9 mouse cellular contexts compared by ENCODE assay signal in the genomic region with DNA sequence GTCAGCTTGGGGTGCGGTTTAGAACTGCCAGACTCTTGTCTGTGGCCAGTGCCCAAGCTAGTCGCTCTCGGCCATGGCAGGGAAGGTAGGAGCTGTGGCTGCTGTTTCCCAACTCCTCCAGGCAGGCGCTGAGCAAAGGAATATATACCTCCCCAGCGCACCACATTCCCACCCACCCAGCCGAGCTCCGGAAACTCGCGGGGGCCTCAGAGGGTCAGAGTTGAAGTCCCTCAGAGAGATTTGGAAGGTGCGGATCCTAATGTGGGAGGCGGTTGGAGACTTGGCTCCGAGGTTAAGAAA. TPM values are rescaled to one million over a fixed set of nuclear protein-coding genes. Genes with fewer than 3 reads are reported as not detected.
DNase-seq lines count a peak whose midpoint lies in the region; ATAC-seq and TF ChIP-seq lines count a peak whose summit lies in the region.
"Had no signal": no experiment of that assay in that cellular context is flagged by ENCODE, and none has a peak within 500 bp of the region (broad histone marks: within the 10 kb centered on the region; RNA-seq: fewer than 3 reads in every experiment).

No protein-coding gene starts in this region.

- ATAC-seq in embryonic facial prominence, embryonic 14.5 days (ENCODE audit: low read depth): no peak
- no peak for ATAC-seq in intestine, embryonic 14.5 days (replicated peaks; ENCODE audit: low FRiP score, low TSS enrichment, low read depth)
- no peak for ATAC-seq in neural tube, embryonic 12.5 days (ENCODE audit: low FRiP score, low read depth)

- H3K9me3 ChIP-seq in embryonic facial prominence, embryonic 14.5 days (ENCODE audit: control insufficient read depth, low read length): no peaks in the 10 kb centered on the region
- no peaks in the 10 kb centered on the region for H3K9me3 ChIP-seq in intestine, embryonic 14.5 days (ENCODE audit: control insufficient read depth, low read length)
- H3K9me3 ChIP-seq in neural tube, embryonic 12.5 days: no peaks in the 10 kb centered on the region

- DNase-seq in left cerebral cortex, adult 2 months (ENCODE audit: extremely low spot score in 1 of 2, low spot score in 2 of 2): no peak
- no peak for DNase-seq in left cerebral cortex, adult 9 months (ENCODE audit: low spot score in 2 of 2)
- no peak for DNase-seq in embryonic facial prominence, embryonic 14.5 days (ENCODE audit: low spot score)
- no peak for DNase-seq in intestine, embryonic 14.5 days (ENCODE audit: low spot score)
- DNase-seq in retina, postnatal 1 day: no peak
- no peak for DNase-seq in adrenal gland, adult 18-20 months (ENCODE audit: low spot score in 2 of 2)
- no peak for DNase-seq in kidney, adult 11 months

- H3K27ac ChIP-seq in left cerebral cortex, adult 2 months: no peak overlapping the region
- H3K27ac ChIP-seq in embryonic facial prominence, embryonic 14.5 days (replicated peaks; ENCODE audit: low read depth, low read length): no peak overlapping the region
- no peak overlapping the region for H3K27ac ChIP-seq in intestine, embryonic 14.5 days (ENCODE audit: low read depth)
- no peak overlapping the region for H3K27ac ChIP-seq in neural tube, embryonic 12.5 days

- no peaks in the 10 kb centered on the region for H3K4me1 ChIP-seq in embryonic facial prominence, embryonic 14.5 days (ENCODE audit: control insufficient read depth, insufficient read depth, low read length)
- H3K4me1 ChIP-seq in intestine, embryonic 14.5 days (replicated peaks; ENCODE audit: control insufficient read depth, insufficient read depth, low read length): no peaks in the 10 kb centered on the region
- H3K4me1 ChIP-seq in neural tube, embryonic 12.5 days: peaks cover 4% of the 10 kb centered on the region; the same call in 1 of the 2 replicates

- peak overlapping the region; percentile 52 for H3K9ac ChIP-seq in embryonic facial prominence, embryonic 14.5 days (ENCODE audit: low read depth, low read length)
- no peak overlapping the region for H3K9ac ChIP-seq in intestine, embryonic 14.5 days (ENCODE audit: low read length)
- H3K9ac ChIP-seq in neural tube, embryonic 12.5 days: peak overlapping the region; percentile 49; the same call in 1 of the 2 replicates

- whole genome bisulfite sequencing in embryonic facial prominence, embryonic 14.5 days: 18% methylated on average over 12 of the region's 12 CpGs
- WGBS in intestine, embryonic 14.5 days: 15% methylated on average over 12 of the region's 12 CpGs
- WGBS in neural tube, embryonic 12.5 days: 21% methylated on average over 12 of the region's 12 CpGs

- H3K27me3 ChIP-seq in embryonic facial prominence, embryonic 14.5 days (replicated peaks; ENCODE audit: control insufficient read depth, insufficient read depth, low read length): no peaks in the 10 kb centered on the region
- H3K27me3 ChIP-seq in intestine, embryonic 14.5 days (replicated peaks; ENCODE audit: control insufficient read depth, insufficient read depth, low read length): 0 out of 2 replicates have a peak, but pooled peaks cover 3% of the 10 kb centered on the region
- no peaks in the 10 kb centered on the region for H3K27me3 ChIP-seq in neural tube, embryonic 12.5 days (replicated peaks)

- no peaks in the 10 kb centered on the region for H3K36me3 ChIP-seq in embryonic facial prominence, embryonic 14.5 days (ENCODE audit: control insufficient read depth, insufficient read depth, low read length)
- no peaks in the 10 kb centered on the region for H3K36me3 ChIP-seq in intestine, embryonic 14.5 days (ENCODE audit: control insufficient read depth, insufficient read depth, low read length)
- no peaks in the 10 kb centered on the region for H3K36me3 ChIP-seq in neural tube, embryonic 12.5 days

- no peak for TF ChIP-seq CTCF in left cerebral cortex, adult 2 months (IDR thresholded peaks at IDR 0.05)

- H3K4me2 ChIP-seq in embryonic facial prominence, embryonic 14.5 days (ENCODE audit: low read depth, low read length): peak overlapping the region; percentile 81
- peak overlapping the region; percentile 86 for H3K4me2 ChIP-seq in intestine, embryonic 14.5 days (ENCODE audit: low read length)
- H3K4me2 ChIP-seq in neural tube, embryonic 12.5 days (replicated peaks): peak overlapping the region; percentile 79

- intact Hi-C loops in left cerebral cortex, adult 2 months (cut with DNase I): no loop called here

- peak overlapping the region; percentile 67 for H3K4me3 ChIP-seq in left cerebral cortex, adult 2 months
- H3K4me3 ChIP-seq in embryonic facial prominence, embryonic 14.5 days (ENCODE audit: low read depth, low read length): peak overlapping the region; percentile 49
- peak overlapping the region; percentile 47 for H3K4me3 ChIP-seq in intestine, embryonic 14.5 days (ENCODE audit: low read depth, low read length)
- peak overlapping the region; percentile 50 for H3K4me3 ChIP-seq in neural tube, embryonic 12.5 days

RNA-seq across cellular contexts. Expression of gene 4930444G20Rik, which starts 8.9 kb away (rescaled TPM):
- total RNA-seq in left cerebral cortex, adult 2 months (2021): not detected
- not detected in 2 replicates for polyA plus RNA-seq in embryonic facial prominence, embryonic 14.5 days (2014; fragmentation: Nextera tagmentation; extraction: Ambion mirVana)
- polyA plus RNA-seq in intestine, embryonic 14.5 days (2014; fragmentation: Nextera tagmentation; extraction: Ambion mirVana): not detected in 2 replicates
- polyA plus RNA-seq in neural tube, embryonic 12.5 days (2016; fragmentation: Nextera tagmentation; extraction: Ambion mirVana): not detected in 2 replicates
- total RNA-seq in adrenal gland, adult 18-20 months (2021): not detected
- total RNA-seq: gastrocnemius, postnatal 36 days had no signal
